Mouse (Mus musculus) MEL (cell line): ENCODE measurements around the gene Tmem185a. TPM values are rescaled to one million over a fixed set of nuclear protein-coding genes. Genes with fewer than 3 reads are reported as not detected.

ENCODE experiments used
- DNase-seq: peaks from one replicate; pipeline ENCODE4 v3.0.0; 2011; ENCODE audit warnings: low read depth, low spot score
- H3K27ac ChIP-seq: 2 replicates; pipeline ENCODE4 v1.5.1; 2012; ENCODE audit warnings: low read depth, mild to moderate bottlenecking, control low read depth, low read length, moderate library complexity; ENCODE audit not compliant: control insufficient read depth
- H3K27me3 ChIP-seq, 2 experiments: fragments of 150-350 bp in 1 of 2; sonication (generic) in 1 of 2; 2 replicates each; pipeline ENCODE4 v1.6.1; 2012; ENCODE audit warnings: low read length in 2 of 2, mild to moderate bottlenecking in 2 of 2, improper control_type of control experiment in 1 of 2, moderate library complexity in 1 of 2; ENCODE audit not compliant: insufficient read depth in 2 of 2, control insufficient read depth in 1 of 2
- H3K36me3 ChIP-seq, 2 experiments: 2 replicates each; pipeline ENCODE4 v1.6.1; 2012 to 2014; ENCODE audit warnings: low read length in 2 of 2, improper control_type of control experiment in 1 of 2, inconsistent platforms in 1 of 2, mild to moderate bottlenecking in 1 of 2; ENCODE audit not compliant: insufficient read depth in 2 of 2, control insufficient read depth in 1 of 2
- H3K4me1 ChIP-seq, 2 experiments: fragments of 150-350 bp in 1 of 2; sonication (generic) in 1 of 2; 2 replicates each; pipeline ENCODE4 v1.6.1; 2012; ENCODE audit warnings: low read length in 2 of 2, improper control_type of control experiment in 1 of 2, mild to moderate bottlenecking in 1 of 2; ENCODE audit not compliant: insufficient read depth in 2 of 2, control insufficient read depth in 1 of 2
- H3K4me3 ChIP-seq, 2 experiments: fragments of 150-350 bp in 1 of 2; sonication (generic) in 1 of 2; 2 replicates each; pipeline ENCODE4 v1.5.1; 2012; ENCODE audit warnings: low read depth in 2 of 2, low read length in 2 of 2, mild to moderate bottlenecking in 2 of 2, moderate library complexity in 2 of 2, control low read depth in 1 of 2, improper control_type of control experiment in 1 of 2; ENCODE audit not compliant: control insufficient read depth in 1 of 2, insufficient read depth in 1 of 2
- H3K79me2 ChIP-seq: 2 replicates; pipeline ENCODE4 v1.6.1; 2012; ENCODE audit warnings: mild to moderate bottlenecking, low read length, moderate library complexity; ENCODE audit not compliant: control insufficient read depth, poor library complexity, insufficient read depth
- H3K9ac ChIP-seq: 2 replicates; pipeline ENCODE4 v1.6.1; 2012; ENCODE audit warnings: low read depth, mild to moderate bottlenecking, control low read depth, low read length, moderate library complexity; ENCODE audit not compliant: control insufficient read depth, poor library complexity, severe bottlenecking
- H3K9me3 ChIP-seq: fragments of 150-350 bp; sonication (generic); replicated peaks from 2 replicates; pipeline ENCODE4 v1.6.1; 2012; ENCODE audit warnings: mild to moderate bottlenecking, low read length, improper control_type of control experiment, moderate library complexity; ENCODE audit not compliant: insufficient read depth
- CHD1 ChIP-seq: IDR thresholded peaks from 2 replicates; pipeline ENCODE4 v1.6.1; 2012; ENCODE audit warnings: low read depth, mild to moderate bottlenecking, inconsistent platforms, low read length, improper control_type of control experiment
- CTCF ChIP-seq, 3 experiments: IDR thresholded peaks in 2 of 3; conservative IDR thresholded peaks in 1 of 3; 2 replicates each; pipeline ENCODE4 v1.5.1; 2011 to 2012; ENCODE audit warnings: low read length in 3 of 3, low read depth in 2 of 3, mild to moderate bottlenecking in 2 of 3, improper control_type of control experiment in 1 of 3, inconsistent platforms in 1 of 3, mixed read lengths in 1 of 3, moderate library complexity in 1 of 3; ENCODE audit not compliant: control insufficient read depth in 1 of 3, insufficient read depth in 1 of 3, poor library complexity in 1 of 3, severe bottlenecking in 1 of 3
- EP300 ChIP-seq, 2 experiments: IDR thresholded peaks; 2 replicates each; pipeline ENCODE4 v1.6.1; 2011; ENCODE audit warnings: improper control_type of control experiment in 2 of 2, low read length in 2 of 2, low read depth in 1 of 2, mild to moderate bottlenecking in 1 of 2
- JUND ChIP-seq: IDR thresholded peaks from 2 replicates; pipeline ENCODE4 v1.6.1; 2011; ENCODE audit warnings: low read depth, mild to moderate bottlenecking, improper control_type of control experiment, low read length
- MAX ChIP-seq: IDR thresholded peaks from 2 replicates; pipeline ENCODE4 v1.6.1; 2011; ENCODE audit warnings: low read length, improper control_type of control experiment
- MEF2A ChIP-seq: IDR thresholded peaks from 2 replicates; pipeline ENCODE4 v1.6.1; 2014; ENCODE audit warnings: low read depth, mild to moderate bottlenecking, inconsistent platforms, low read length, improper control_type of control experiment; ENCODE audit not compliant: poor library complexity, insufficient replicate concordance, severe bottlenecking; ENCODE audit errors: extremely low read depth
- MYB ChIP-seq: IDR thresholded peaks from 2 replicates; pipeline ENCODE4 v1.6.1; 2011; ENCODE audit warnings: mild to moderate bottlenecking, low read depth, low read length, improper control_type of control experiment
- NRF1 ChIP-seq: IDR thresholded peaks from 2 replicates; pipeline ENCODE4 v1.6.1; 2014; ENCODE audit warnings: low read depth, mild to moderate bottlenecking, inconsistent platforms, low read length, improper control_type of control experiment, moderate library complexity; ENCODE audit not compliant: poor library complexity, insufficient read depth, severe bottlenecking
- SIN3A ChIP-seq: IDR thresholded peaks from 2 replicates; pipeline ENCODE4 v1.6.1; 2012; ENCODE audit warnings: low read length, improper control_type of control experiment, inconsistent platforms
- SMC3 ChIP-seq: IDR thresholded peaks from 2 replicates; pipeline ENCODE4 v1.6.1; 2011; ENCODE audit warnings: low read depth, low read length, improper control_type of control experiment
- TAL1 ChIP-seq: IDR thresholded peaks from 2 replicates; pipeline ENCODE4 v1.6.1; 2012; ENCODE audit warnings: mild to moderate bottlenecking, inconsistent platforms, low read length, moderate library complexity, mixed read lengths
- TBP ChIP-seq: IDR thresholded peaks from 2 replicates; pipeline ENCODE4 v1.8.0; 2011; ENCODE audit warnings: low read depth, low read length, improper control_type of control experiment
- TCF12 ChIP-seq: IDR thresholded peaks from 2 replicates; pipeline ENCODE4 v1.6.1; 2014; ENCODE audit warnings: low read depth, mild to moderate bottlenecking, inconsistent platforms, low read length, improper control_type of control experiment, moderate library complexity
- USF2 ChIP-seq, 2 experiments: IDR thresholded peaks; 2 replicates each; pipeline ENCODE4 v1.6.1; 2011 to 2012; ENCODE audit warnings: improper control_type of control experiment in 2 of 2, low read length in 2 of 2, borderline replicate concordance in 1 of 2, inconsistent platforms in 1 of 2, low read depth in 1 of 2, mild to moderate bottlenecking in 1 of 2; ENCODE audit not compliant: insufficient read depth in 1 of 2
- ZC3H11A ChIP-seq: IDR thresholded peaks from 2 replicates; pipeline ENCODE4 v1.6.1; 2012; ENCODE audit warnings: low read depth, mild to moderate bottlenecking, inconsistent platforms, low read length, improper control_type of control experiment
- ZKSCAN1 ChIP-seq: IDR thresholded peaks from 2 replicates; pipeline ENCODE4 v1.6.1; 2012; ENCODE audit warnings: low read depth, mild to moderate bottlenecking, inconsistent platforms, low read length, improper control_type of control experiment, moderate library complexity
- polyA plus RNA-seq, 2 experiments: library from polyadenylated mRNA; stranded (reverse) in 1 of 2; unstranded in 1 of 2; fragments of >175 nt in 1 of 2; fragments of >200 nt in 1 of 2; gene quantifications; 2 replicates each; pipeline versions ENCODE4 v1.2.1 to v1.2.4; 2012; ENCODE audit warnings: low replicate concordance in 2 of 2, low read depth in 1 of 2; ENCODE audit not compliant: insufficient read length in 2 of 2, insufficient read depth in 1 of 2, missing spikeins in 1 of 2
- total RNA-seq: library from RNA; depleted of rRNA; stranded (reverse); fragments of 300-350 nt; gene quantifications from 2 replicates; pipeline ENCODE4 v1.2.3, GENCODE M21; 2012

Gene Tmem185a
- total and polyA plus RNA-seq, 3 experiments: 17.6 to 20.3 TPM; not detected in 1

DNA sequence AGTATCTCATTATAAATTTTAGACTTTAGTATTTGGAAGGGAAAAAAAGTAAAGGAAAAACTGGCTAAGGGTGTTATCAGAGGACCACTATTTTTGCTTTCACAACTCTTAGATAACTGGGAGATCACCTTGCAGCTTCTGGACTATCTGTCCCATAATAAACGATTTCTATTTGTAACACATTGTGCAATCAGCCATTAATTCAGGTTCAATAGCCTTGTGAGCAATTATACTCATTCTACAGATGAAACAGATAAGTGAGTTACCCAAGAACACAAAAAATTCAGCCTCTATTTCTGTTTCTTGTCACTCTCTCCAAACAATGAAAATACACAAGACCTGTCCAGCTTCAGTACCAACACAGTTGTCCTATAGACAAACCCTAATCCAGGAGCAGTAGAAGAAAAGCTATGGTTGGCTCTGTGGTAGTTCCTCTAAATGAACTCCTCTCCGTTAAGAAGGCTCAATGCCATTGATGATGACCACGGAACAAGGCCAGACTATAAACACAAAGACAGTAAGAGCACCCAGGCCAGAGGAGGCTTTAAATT lies 1.7 kb downstream of the Tmem185a start:
- peaks cover 0 to 4% of the 10 kb centered on the region in 2 experiments; a peak in 1 of 4 replicates for H3K36me3 ChIP-seq
- 0 out of 4 replicates have a peak, but pooled peaks cover 0 to 2% of the 10 kb centered on the region in 2 experiments for H3K4me1 ChIP-seq
- no peak overlapping the region for H3K4me3 ChIP-seq
- no peak for DNase-seq
- no peaks in the 10 kb centered on the region for H3K9me3 ChIP-seq
- no peak overlapping the region for H3K27ac ChIP-seq
- TF ChIP-seq JUND (no peak), USF2 (IDR thresholded peaks at IDR 0.05; ENCODE audit: borderline replicate concordance in 1 of 2, insufficient read depth in 1 of 2, low read depth in 1 of 2, low read length in 2 of 2) (no peak)
- no peak overlapping the region for H3K9ac ChIP-seq
- no peaks in the 10 kb centered on the region for H3K27me3 ChIP-seq
- peaks cover 3% of the 10 kb centered on the region for H3K79me2 ChIP-seq

DNA sequence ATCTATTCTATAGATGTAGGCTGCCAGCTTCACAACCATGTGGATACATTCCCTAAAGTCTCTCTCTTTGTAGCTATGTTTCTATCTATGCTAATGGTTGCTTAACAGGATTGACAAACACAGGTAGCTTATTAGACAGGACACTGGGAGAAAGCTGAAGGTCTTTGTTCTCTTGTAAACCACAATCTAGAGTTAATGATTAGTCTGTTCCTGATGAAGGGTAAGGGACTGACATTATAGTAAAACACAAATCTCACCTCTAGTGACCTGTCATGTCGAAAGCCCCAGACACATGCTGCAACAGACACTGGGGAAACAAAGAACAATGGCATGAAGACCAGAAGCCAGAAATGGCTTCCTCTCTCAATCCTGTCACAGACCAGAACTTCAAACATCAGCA lies 10.1 kb downstream of the Tmem185a start:
- no peak for TF ChIP-seq ZC3H11A
- TF ChIP-seq TCF12: no peak
- TF ChIP-seq SMC3: no peak
- TF ChIP-seq TBP: no peak
- no peak for TF ChIP-seq CTCF (IDR thresholded peaks at IDR 0.05 in 2 of 3, conservative IDR thresholded peaks at IDR 0.05 in 1 of 3; ENCODE audit: control insufficient read depth in 1 of 3, insufficient read depth in 1 of 3, low read depth in 2 of 3, low read length in 3 of 3, poor library complexity in 1 of 3, severe bottlenecking in 1 of 3)
- H3K36me3 ChIP-seq: peaks cover 0 to 12% of the 10 kb centered on the region in 2 experiments; a peak in 2 of 4 replicates
- no peak for DNase-seq
- no peak overlapping the region for H3K4me3 ChIP-seq
- no peak overlapping the region for H3K9ac ChIP-seq
- no peak overlapping the region for H3K27ac ChIP-seq
- no peaks in the 10 kb centered on the region for H3K9me3 ChIP-seq
- no peaks in the 10 kb centered on the region for H3K27me3 ChIP-seq
- peaks cover 4 to 5% of the 10 kb centered on the region in 2 experiments; a peak in 2 of 4 replicates for H3K4me1 ChIP-seq
- no peaks in the 10 kb centered on the region for H3K79me2 ChIP-seq

DNA sequence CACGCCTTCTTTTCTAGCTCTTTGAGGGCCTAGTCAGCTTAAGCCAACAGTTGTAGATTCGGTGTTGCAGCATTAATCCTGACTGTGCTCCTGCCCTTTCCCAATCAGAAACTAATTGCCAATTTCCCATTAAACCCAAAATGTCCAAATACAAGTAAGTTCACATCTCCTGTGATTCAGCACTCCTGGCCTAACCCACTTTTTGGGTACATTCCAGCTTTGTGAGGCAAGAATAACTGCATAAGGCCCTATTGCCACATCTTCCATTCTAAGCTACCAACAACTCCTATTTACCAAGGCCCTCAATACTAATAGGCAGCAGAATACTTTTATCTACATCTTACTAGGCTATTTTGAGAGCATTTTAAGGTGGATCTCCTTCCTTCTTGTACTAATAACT lies 11.5 kb downstream of the Tmem185a start:
- no peaks in the 10 kb centered on the region for H3K9me3 ChIP-seq
- no peak overlapping the region for H3K4me3 ChIP-seq
- H3K79me2 ChIP-seq: no peaks in the 10 kb centered on the region
- peaks cover 0 to 12% of the 10 kb centered on the region in 2 experiments; a peak in 2 of 4 replicates for H3K36me3 ChIP-seq
- DNase-seq: no peak
- no peaks in the 10 kb centered on the region for H3K27me3 ChIP-seq
- no peak overlapping the region for H3K27ac ChIP-seq
- TF ChIP-seq MYB: no peak
- TF ChIP-seq MEF2A: no peak
- no peak for TF ChIP-seq EP300 (IDR thresholded peaks at IDR 0.05; ENCODE audit: low read depth in 1 of 2, low read length in 2 of 2)
- TF ChIP-seq TCF12: no peak
- no peak for TF ChIP-seq MAX
- no peak for TF ChIP-seq ZKSCAN1
- no peak for TF ChIP-seq TAL1
- no peak for TF ChIP-seq CHD1
- TF ChIP-seq SIN3A: no peak
- no peak for TF ChIP-seq NRF1
- H3K4me1 ChIP-seq: peaks cover 4 to 5% of the 10 kb centered on the region in 2 experiments; a peak in 2 of 4 replicates
- no peak overlapping the region for H3K9ac ChIP-seq
